ENCODE assay signal across 9 mouse cellular contexts in genomic region chr2:75152477-75152990, GRCm38 (mm10).
DNase-seq lines count a peak whose midpoint lies in the region; ATAC-seq and TF ChIP-seq lines count a peak whose summit lies in the region.
"Had no signal": no experiment of that assay in that cellular context is flagged by ENCODE, and none has a peak within 500 bp of the region (broad histone marks: within the 10 kb centered on the region; RNA-seq: fewer than 3 reads in every experiment).

No protein-coding gene starts in this region.

- H3K27ac ChIP-seq in hindbrain, embryonic 11.5 days (ENCODE audit: low read depth, low read length): no peak overlapping the region
- no peak overlapping the region for H3K27ac ChIP-seq in hindbrain, embryonic 16.5 days (ENCODE audit: low read depth, low read length)
- no peak overlapping the region for H3K27ac ChIP-seq in neural tube, embryonic 12.5 days
- no peak overlapping the region for H3K27ac ChIP-seq in heart, embryonic 10.5 days
- H3K27ac ChIP-seq: embryonic facial prominence, embryonic 15.5 days had no signal

- CTCF ChIA-PET in Patski (lab: Charles Lee): no interaction called here

- no peak overlapping the region for H3K4me3 ChIP-seq in hindbrain, embryonic 11.5 days (ENCODE audit: low read depth, low read length)
- H3K4me3 ChIP-seq in hindbrain, embryonic 16.5 days (ENCODE audit: low read length): no peak overlapping the region
- no peak overlapping the region for H3K4me3 ChIP-seq in neural tube, embryonic 12.5 days
- no peak overlapping the region for H3K4me3 ChIP-seq in heart, embryonic 10.5 days
- H3K4me3 ChIP-seq: embryonic facial prominence, embryonic 15.5 days had no signal

- ATAC-seq in hindbrain, embryonic 11.5 days (ENCODE audit: low FRiP score): no peak
- no peak for ATAC-seq in hindbrain, embryonic 16.5 days
- ATAC-seq in Patski: no peak
- ATAC-seq in neural tube, embryonic 12.5 days (ENCODE audit: low FRiP score, low read depth): 0 out of 2 replicates have a peak, but pooled peaks have one; percentile 21

- 33% methylated on average over 6 of the region's 6 CpGs for WGBS in hindbrain, embryonic 11.5 days
- WGBS in hindbrain, embryonic 16.5 days: 27% methylated on average over 6 of the region's 6 CpGs
- 25% methylated on average over 6 of the region's 6 CpGs for WGBS in neural tube, embryonic 12.5 days
- 29% methylated on average over 6 of the region's 6 CpGs for WGBS in heart, embryonic 10.5 days

- H3K36me3 ChIP-seq in hindbrain, embryonic 11.5 days (ENCODE audit: control insufficient read depth, insufficient read depth, low read length): no peaks in the 10 kb centered on the region
- H3K36me3 ChIP-seq in hindbrain, embryonic 16.5 days (ENCODE audit: control insufficient read depth, insufficient read depth, low read length): no peaks in the 10 kb centered on the region
- no peaks in the 10 kb centered on the region for H3K36me3 ChIP-seq in neural tube, embryonic 12.5 days
- H3K36me3 ChIP-seq in heart, embryonic 10.5 days: no peaks in the 10 kb centered on the region
- H3K36me3 ChIP-seq: embryonic facial prominence, embryonic 15.5 days had no signal

- H3K4me2 ChIP-seq in hindbrain, embryonic 11.5 days (replicated peaks; ENCODE audit: low read depth, low read length): no peak overlapping the region
- no peak overlapping the region for H3K4me2 ChIP-seq in hindbrain, embryonic 16.5 days (ENCODE audit: low read length)
- no peak overlapping the region for H3K4me2 ChIP-seq in neural tube, embryonic 12.5 days (replicated peaks)
- H3K4me2 ChIP-seq: embryonic facial prominence, embryonic 15.5 days had no signal

- in situ Hi-C loops in Patski (cut with MboI; ENCODE audit: low pct_unique_long_range_greater_than_20kb): loop anchor here (5.0 kb wide), 1 partner anchor 430 kb away; no protein-coding TSS in a partner anchor

- H3K9ac ChIP-seq in hindbrain, embryonic 11.5 days (ENCODE audit: low read depth, low read length): no peak overlapping the region
- no peak overlapping the region for H3K9ac ChIP-seq in hindbrain, embryonic 16.5 days (ENCODE audit: low read depth, low read length)
- no peak overlapping the region for H3K9ac ChIP-seq in neural tube, embryonic 12.5 days
- H3K9ac ChIP-seq: embryonic facial prominence, embryonic 15.5 days had no signal

- no peaks in the 10 kb centered on the region for H3K9me3 ChIP-seq in hindbrain, embryonic 11.5 days (ENCODE audit: control insufficient read depth, low read length)
- no peaks in the 10 kb centered on the region for H3K9me3 ChIP-seq in hindbrain, embryonic 16.5 days (ENCODE audit: control insufficient read depth, low read length)
- H3K9me3 ChIP-seq in neural tube, embryonic 12.5 days: no peaks in the 10 kb centered on the region
- H3K9me3 ChIP-seq in heart, embryonic 10.5 days: no peaks in the 10 kb centered on the region
- H3K9me3 ChIP-seq: embryonic facial prominence, embryonic 15.5 days had no signal

- POLR2A ChIA-PET in Patski (lab: Charles Lee): no interaction called here

- H3K4me1 ChIP-seq in hindbrain, embryonic 11.5 days (replicated peaks; ENCODE audit: control insufficient read depth, insufficient read depth, low read length): no peaks in the 10 kb centered on the region
- no peaks in the 10 kb centered on the region for H3K4me1 ChIP-seq in hindbrain, embryonic 16.5 days (ENCODE audit: control insufficient read depth, insufficient read depth, low read depth, low read length)
- peaks cover 8% of the 10 kb centered on the region for H3K4me1 ChIP-seq in neural tube, embryonic 12.5 days
- H3K4me1 ChIP-seq in heart, embryonic 10.5 days: peaks cover 10% of the 10 kb centered on the region

- H3K27me3 ChIP-seq in hindbrain, embryonic 11.5 days (ENCODE audit: control insufficient read depth, insufficient read depth, low read length): no peaks in the 10 kb centered on the region
- H3K27me3 ChIP-seq in hindbrain, embryonic 16.5 days (replicated peaks; ENCODE audit: control insufficient read depth, insufficient read depth, low read length): no peaks in the 10 kb centered on the region
- peaks cover 20% of the 10 kb centered on the region for H3K27me3 ChIP-seq in Patski
- no peaks in the 10 kb centered on the region for H3K27me3 ChIP-seq in neural tube, embryonic 12.5 days (replicated peaks)
- peaks cover 17% of the 10 kb centered on the region for H3K27me3 ChIP-seq in heart, embryonic 10.5 days (ENCODE audit: insufficient read depth, poor library complexity, severe bottlenecking)

- DNase-seq in hindbrain, embryonic 11.5 days (ENCODE audit: low spot score): peak; percentile 73
- DNase-seq in B cell, adult 2 months: peak; percentile 51 to 56
- no peak for DNase-seq in Patski (ENCODE audit: low read depth, low spot score)
- DNase-seq in forelimb bud, embryonic 11.5 days (ENCODE audit: low read depth, low spot score): peak; percentile 78
- no peak for DNase-seq in layer of hippocampus, adult 9-10 months (ENCODE audit: low spot score)
- no peak for DNase-seq in heart, embryonic 10.5 days (ENCODE audit: low spot score)

- TF ChIP-seq CTCF in Patski (IDR thresholded peaks at IDR 0.05): peak; percentile 71

Comparison
In these comparisons a context has a peak if more than half of its experiments do, and no peak if none do; other contexts are left out.
1. DNase-seq: peak in hindbrain, embryonic 11.5 days (single experiment), B cell, adult 2 months (2 of 2) and forelimb bud, embryonic 11.5 days (single experiment); none in Patski (single experiment), layer of hippocampus, adult 9-10 months (single experiment) and heart, embryonic 10.5 days (single experiment).